Mouse (Mus musculus): ENCODE measurements around the gene Ugt1a2.

Gene Ugt1a2

GRCm38 (mm10) chr1:88217576-88217975 lies 17.2 kb downstream of the Ugt1a2 start:
- DNase-seq (ENCODE audit: low spot score in 2 of 2), result peak in 1 of 2 experiments; percentile 5

- peak in 1 of 2 experiments; percentile 11 for DNase-seq (ENCODE audit: low spot score in 2 of 2)
Observed at GRCm38 (mm10) chr1:88218051-88218450, 17.6 kb downstream of the Ugt1a2 start.

GRCm38 (mm10) chr1:88218591-88218990 lies 18.2 kb downstream of the Ugt1a2 start:
- peak in 1 of 2 experiments; percentile 6 for DNase-seq (ENCODE audit: low spot score in 2 of 2)

GRCm38 (mm10) chr1:88219054-88219453 lies 18.7 kb downstream of the Ugt1a2 start:
- peak in 1 of 2 experiments; percentile 9 for DNase-seq (ENCODE audit: low spot score in 2 of 2)

GRCm38 (mm10) chr1:88220336-88220735 lies 19.9 kb downstream of the Ugt1a2 start:
- DNase-seq (ENCODE audit: low spot score in 2 of 2), result peak; percentile 10 to 22

GRCm38 (mm10) chr1:88222216-88222615 lies 21.8 kb downstream of the Ugt1a2 start:
- no peak for DNase-seq (ENCODE audit: low spot score in 2 of 2)

GRCm38 (mm10) chr1:88223011-88223515 lies 22.7 kb downstream of the Ugt1a2 start:
- DNase-seq (ENCODE audit: low spot score in 2 of 2), result peak; percentile 4 to 6

GRCm38 (mm10) chr1:88223591-88223990 lies 23.2 kb downstream of the Ugt1a2 start:
- DNase-seq (ENCODE audit: low spot score in 2 of 2), result peak; percentile 7 to 11

- DNase-seq (ENCODE audit: low spot score in 2 of 2), result peak; percentile 28 to 47
Observed at GRCm38 (mm10) chr1:88224029-88224776, 23.8 kb downstream of the Ugt1a2 start.

GRCm38 (mm10) chr1:88225301-88225700 lies 24.9 kb downstream of the Ugt1a2 start:
- DNase-seq (ENCODE audit: low spot score in 2 of 2), result peak; percentile 0 to 1

- DNase-seq (ENCODE audit: low spot score in 2 of 2), result peak; percentile 1
Observed at GRCm38 (mm10) chr1:88225741-88226140, 25.3 kb downstream of the Ugt1a2 start.

GRCm38 (mm10) chr1:88226670-88227379 lies 26.4 kb downstream of the Ugt1a2 start, which contains the start of gene Mroh2a:
Gene Mroh2a (plus strand): TSS chr1:88226986.
- DNase-seq (ENCODE audit: low spot score in 2 of 2), result no peak

GRCm38 (mm10) chr1:88227482-88227881 lies 27.1 kb downstream of the Ugt1a2 start:
- no peak for DNase-seq (ENCODE audit: low spot score in 2 of 2)

GRCm38 (mm10) chr1:88228121-88228520 lies 27.7 kb downstream of the Ugt1a2 start:
- no peak for DNase-seq (ENCODE audit: low spot score in 2 of 2)

- DNase-seq (ENCODE audit: low spot score in 2 of 2), result no peak
Observed at GRCm38 (mm10) chr1:88229566-88229965, 29.2 kb downstream of the Ugt1a2 start.

GRCm38 (mm10) chr1:88229986-88230385 lies 29.6 kb downstream of the Ugt1a2 start:
- DNase-seq (ENCODE audit: low spot score in 2 of 2), result no peak

GRCm38 (mm10) chr1:88230421-88230820 lies 30.0 kb downstream of the Ugt1a2 start:
- DNase-seq (ENCODE audit: low spot score in 2 of 2), result no peak

- DNase-seq (ENCODE audit: low spot score in 2 of 2), result no peak
Observed at GRCm38 (mm10) chr1:88230981-88231802, 30.8 kb downstream of the Ugt1a2 start.

- DNase-seq (ENCODE audit: low spot score in 2 of 2), result no peak
Observed at GRCm38 (mm10) chr1:88231803-88232499, 31.6 kb downstream of the Ugt1a2 start.

GRCm38 (mm10) chr1:88232664-88233380 lies 32.4 kb downstream of the Ugt1a2 start:
- DNase-seq (ENCODE audit: low spot score in 2 of 2), result no peak

All from spleen, postnatal 36 days (tissue).